Mouse (Mus musculus): ENCODE results near the gene Pnmal2. TPM values are rescaled to one million over a fixed set of nuclear protein-coding genes. Genes with fewer than 3 reads are reported as not detected.

Pnmal2 gene
- polyA plus RNA-seq, 1 experiment from 2014 or later = 4.0 TPM

DNA sequence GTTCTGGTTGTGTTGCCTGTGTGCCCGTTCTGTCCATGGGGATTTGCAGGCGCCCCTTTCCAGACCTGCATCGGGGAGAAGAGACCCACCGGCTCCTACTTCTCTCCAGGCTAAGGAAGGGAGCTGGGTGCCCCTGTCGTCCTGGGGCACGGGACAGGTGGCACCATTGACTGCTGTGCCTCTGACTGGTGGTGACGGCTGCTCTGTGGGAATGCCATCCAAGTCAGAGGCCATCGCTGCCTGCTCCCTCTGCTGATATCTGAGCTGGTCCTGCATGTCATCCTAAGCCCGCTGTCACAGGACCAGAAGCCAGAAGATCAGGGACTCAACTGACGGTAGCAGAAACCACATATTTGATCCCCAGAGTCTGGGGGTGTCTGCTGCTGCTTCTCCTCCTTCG is 35.6 kb upstream of the Pnmal2 start:
- Histone ChIP-seq H3K9ac (no peak overlapping the region), H3K27ac (replicated peaks) (no peak overlapping the region), H3K4me3 (no peak overlapping the region), H3K4me1 (peaks cover 59% of the 10 kb centered on the region), H3K27me3 (replicated peaks) (peaks cover 82% of the 10 kb centered on the region), H3K9me3 (no peaks in the 10 kb centered on the region), H3K36me3 (0 out of 2 replicates have a peak, but pooled peaks cover under 1% of the 10 kb centered on the region), H3K4me2 (no peak overlapping the region)
- 37% methylated on average over 11 of the region's 11 CpGs for WGBS
- no peak for ATAC-seq (ENCODE audit: extremely low read depth, insufficient number of reproducible peaks, low FRiP score, low TSS enrichment)

DNA sequence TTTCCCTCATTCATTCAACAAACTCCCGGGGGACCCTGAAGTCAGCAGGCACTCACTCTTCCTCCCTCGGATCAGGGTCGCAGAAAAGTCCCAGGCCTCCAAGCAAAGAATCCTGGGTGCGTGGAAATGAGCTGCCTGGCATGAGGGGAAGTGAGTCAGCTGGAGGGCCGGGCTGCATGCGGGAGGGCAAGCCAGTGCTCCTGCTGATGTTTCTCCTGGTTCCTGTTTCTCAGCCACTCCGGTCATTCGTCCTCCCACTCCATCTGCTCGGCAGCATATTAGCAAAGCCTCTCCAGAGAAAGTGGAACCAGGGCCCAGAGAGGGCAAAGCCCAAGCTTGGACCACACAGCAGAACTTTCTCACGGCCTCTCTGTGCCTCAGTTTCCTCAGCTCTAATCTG is 34.6 kb upstream of the Pnmal2 start:
- no peak overlapping the region for H3K4me3 ChIP-seq
- H3K27ac ChIP-seq (replicated peaks) = no peak overlapping the region
- peaks cover 52% of the 10 kb centered on the region for H3K4me1 ChIP-seq
- H3K9me3 ChIP-seq = no peaks in the 10 kb centered on the region
- peaks cover 11% of the 10 kb centered on the region for H3K36me3 ChIP-seq
- 32% methylated on average over 10 of the region's 10 CpGs for WGBS
- no peak overlapping the region for H3K9ac ChIP-seq
- peaks cover 74% of the 10 kb centered on the region for H3K27me3 ChIP-seq (replicated peaks)
- no peak for ATAC-seq (ENCODE audit: extremely low read depth, insufficient number of reproducible peaks, low FRiP score, low TSS enrichment)
- no peak overlapping the region for H3K4me2 ChIP-seq

DNA sequence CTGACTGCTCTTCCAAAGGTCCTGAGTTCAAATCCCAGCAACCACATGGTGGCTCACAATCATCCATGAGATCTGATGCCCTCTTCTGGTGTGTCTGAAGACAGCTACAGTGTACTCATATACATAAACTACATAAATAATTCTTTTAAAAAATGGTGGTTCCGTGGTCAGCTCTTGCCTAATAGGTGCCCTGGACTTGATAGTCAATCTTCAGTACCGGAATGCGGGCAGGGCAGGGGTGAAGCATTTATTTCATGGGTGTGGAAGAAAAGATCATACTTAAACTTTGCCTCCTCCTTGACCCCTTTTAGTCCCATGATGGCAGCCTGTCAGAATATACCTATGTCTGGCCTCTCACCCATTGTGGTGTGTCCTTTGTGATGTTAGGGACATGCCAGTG is 32.6 kb upstream of the Pnmal2 start:
- Histone ChIP-seq H3K4me1 (peaks cover 48% of the 10 kb centered on the region), H3K27me3 (replicated peaks) (peaks cover 58% of the 10 kb centered on the region), H3K4me3 (no peak overlapping the region), H3K9me3 (no peaks in the 10 kb centered on the region), H3K4me2 (no peak overlapping the region), H3K27ac (replicated peaks) (no peak overlapping the region), H3K9ac (no peak overlapping the region), H3K36me3 (peaks cover 31% of the 10 kb centered on the region)
- 83% methylated on average over 3 of the region's 3 CpGs for WGBS
- ATAC-seq (ENCODE audit: extremely low read depth, insufficient number of reproducible peaks, low FRiP score, low TSS enrichment) = no peak

DNA sequence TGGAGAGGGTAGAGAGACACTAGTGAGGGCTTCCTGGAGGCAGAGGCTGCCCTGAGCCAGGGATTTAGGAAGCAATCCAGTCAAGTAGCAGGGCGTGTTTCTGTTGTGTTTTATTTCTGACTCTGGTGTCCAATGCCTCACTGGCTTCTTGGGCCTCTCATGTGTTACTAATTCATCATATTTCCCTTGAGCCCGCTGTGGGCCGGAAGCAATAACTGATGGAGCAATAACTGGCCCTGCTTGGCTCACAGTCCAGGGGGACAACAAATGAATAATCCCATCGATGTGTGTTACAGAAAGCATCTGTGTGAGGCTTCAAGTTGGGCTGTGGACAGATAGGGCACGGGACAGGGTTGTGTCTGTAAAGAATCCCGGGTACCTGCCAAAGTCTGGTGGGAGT is 32.1 kb upstream of the Pnmal2 start:
- Histone ChIP-seq H3K36me3 (peaks cover 35% of the 10 kb centered on the region), H3K27me3 (replicated peaks) (peaks cover 53% of the 10 kb centered on the region), H3K27ac (replicated peaks) (no peak overlapping the region), H3K4me3 (no peak overlapping the region), H3K9me3 (no peaks in the 10 kb centered on the region), H3K9ac (no peak overlapping the region), H3K4me2 (no peak overlapping the region), H3K4me1 (peaks cover 49% of the 10 kb centered on the region)
- 79% methylated on average over 6 of the region's 6 CpGs for whole genome bisulfite sequencing
- ATAC-seq (ENCODE audit: extremely low read depth, insufficient number of reproducible peaks, low FRiP score, low TSS enrichment) = no peak

DNA sequence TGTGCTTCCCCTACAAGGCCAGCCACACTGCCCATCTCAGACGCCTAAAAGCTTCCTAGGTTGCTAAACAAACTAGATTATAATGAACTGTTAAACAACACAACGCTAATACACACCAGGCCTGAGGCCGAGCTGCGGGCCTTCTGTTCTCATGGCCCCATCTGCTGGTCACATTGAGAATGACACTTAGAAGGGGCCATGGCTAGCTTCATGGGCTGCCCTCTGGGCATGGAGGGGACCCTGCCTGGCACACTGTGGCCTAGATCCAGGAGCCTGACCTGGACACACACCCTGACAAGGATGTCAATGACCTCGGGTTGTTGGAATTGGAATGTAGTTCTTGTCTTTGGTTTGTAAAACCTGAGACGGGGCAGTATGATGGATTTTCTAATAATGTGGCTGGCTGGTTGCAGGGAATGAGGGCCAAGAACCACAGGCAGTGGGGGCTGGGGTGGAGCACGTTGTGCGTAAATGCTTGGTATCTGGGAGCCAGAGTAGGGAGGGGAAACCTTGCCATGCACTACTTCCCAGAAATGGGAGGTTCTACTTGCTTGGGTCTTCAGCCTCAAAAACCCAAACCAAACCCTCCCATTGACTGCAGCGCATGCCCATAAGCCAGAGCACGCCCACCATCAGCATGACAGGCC is 30.6 kb upstream of the Pnmal2 start:
- Histone ChIP-seq H3K4me1 (peaks cover 41% of the 10 kb centered on the region), H3K27me3 (replicated peaks) (peaks cover 42% of the 10 kb centered on the region), H3K9me3 (no peaks in the 10 kb centered on the region), H3K4me3 (no peak overlapping the region), H3K36me3 (peaks cover 51% of the 10 kb centered on the region), H3K9ac (no peak overlapping the region), H3K4me2 (no peak overlapping the region), H3K27ac (replicated peaks) (no peak overlapping the region)
- WGBS = 32% methylated on average over 10 of the region's 10 CpGs
- no peak for ATAC-seq (ENCODE audit: extremely low read depth, insufficient number of reproducible peaks, low FRiP score, low TSS enrichment)

DNA sequence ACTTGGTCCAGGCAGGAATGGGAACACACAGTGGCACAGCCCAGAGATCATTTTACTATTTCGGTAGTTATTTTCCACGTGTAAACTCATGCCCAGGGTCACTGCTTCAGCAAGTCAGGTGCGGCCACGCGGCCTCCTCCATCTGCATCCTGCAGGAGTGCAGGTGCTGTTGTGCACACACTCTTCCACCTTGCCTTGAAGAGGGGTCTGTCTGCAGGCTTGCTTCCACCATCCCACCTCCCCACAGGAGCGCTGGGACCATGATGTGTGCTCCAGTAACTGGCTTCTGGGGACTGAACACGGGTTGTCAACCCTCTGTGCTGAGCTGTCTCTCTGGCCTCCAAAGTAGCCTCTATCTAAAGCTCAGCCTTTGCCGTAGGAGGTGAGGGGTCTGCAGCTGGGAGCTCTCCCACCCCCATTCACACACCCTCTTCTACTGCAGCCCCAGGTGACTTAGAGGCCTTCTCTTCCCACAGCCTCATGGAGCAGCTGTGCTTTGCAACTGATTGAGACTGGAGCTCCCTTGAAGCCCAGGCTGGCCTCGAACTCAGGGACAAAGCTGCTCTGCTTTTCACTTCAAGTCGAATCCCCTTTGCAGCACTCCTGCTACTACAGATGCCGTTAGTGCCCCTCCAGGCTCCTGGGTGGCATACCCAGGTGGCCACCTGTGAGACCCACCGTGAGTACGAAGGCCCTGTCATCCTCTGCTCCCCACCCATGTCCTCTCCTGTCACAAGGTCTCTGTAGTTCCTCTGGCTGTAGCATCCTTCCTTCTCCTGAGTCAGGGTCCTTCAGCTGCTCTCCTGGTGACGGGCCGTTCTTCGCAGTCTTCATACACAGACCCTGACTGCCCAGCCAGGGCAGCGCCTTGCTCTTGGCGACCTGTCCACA is 29.8 kb upstream of the Pnmal2 start:
- ATAC-seq (ENCODE audit: extremely low read depth, insufficient number of reproducible peaks, low FRiP score, low TSS enrichment) = no peak
- Histone ChIP-seq H3K4me1 (peaks cover 39% of the 10 kb centered on the region), H3K27me3 (replicated peaks) (peaks cover 34% of the 10 kb centered on the region), H3K4me2 (no peak overlapping the region), H3K27ac (replicated peaks) (no peak overlapping the region), H3K9ac (no peak overlapping the region), H3K4me3 (no peak overlapping the region), H3K36me3 (peaks cover 59% of the 10 kb centered on the region), H3K9me3 (no peaks in the 10 kb centered on the region)
- 86% methylated on average over 18 of the region's 18 CpGs for WGBS

DNA sequence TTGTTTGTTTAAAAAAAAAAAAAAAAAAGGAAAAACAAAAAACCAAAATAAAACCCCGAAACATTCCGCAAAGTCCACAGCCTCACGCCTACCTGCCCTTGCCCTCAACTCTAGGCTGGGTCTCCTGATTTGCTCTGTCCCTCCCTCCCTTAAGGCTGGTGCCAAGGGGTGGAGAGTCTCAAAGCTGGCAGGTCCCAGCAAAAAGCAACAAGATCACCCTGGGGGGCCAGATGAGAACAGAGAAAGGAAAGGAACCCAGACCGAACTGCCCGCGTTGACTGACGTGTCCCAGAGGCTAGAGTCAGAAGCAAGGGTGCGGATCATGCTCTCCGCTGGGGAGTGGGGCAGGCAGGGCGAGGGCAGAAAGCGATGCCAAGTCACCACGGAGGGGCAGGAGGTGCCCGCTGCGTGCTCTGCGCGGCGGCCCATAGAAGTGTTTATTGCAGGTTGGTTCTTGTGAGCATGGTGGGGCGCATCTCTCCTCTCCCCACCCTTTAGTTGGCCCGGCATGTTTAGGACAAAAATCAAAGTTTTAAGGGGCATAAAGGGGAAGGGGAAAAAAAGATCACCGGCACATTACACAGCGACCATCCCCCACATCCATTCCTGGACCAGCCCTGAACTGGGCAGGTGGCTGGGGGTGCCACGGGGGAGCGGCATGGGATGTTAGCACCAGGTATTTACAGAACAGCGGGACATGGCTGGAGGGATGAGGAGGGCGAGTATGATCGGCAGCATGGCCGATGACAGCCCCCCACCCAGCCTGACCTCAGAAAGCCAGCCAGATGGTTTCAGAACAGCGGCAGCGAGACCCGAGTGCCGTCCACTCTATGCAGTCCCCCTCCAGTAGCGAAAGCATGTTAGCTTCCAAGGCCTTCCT is 28.8 kb upstream of the Pnmal2 start:
- no peak overlapping the region for H3K4me2 ChIP-seq
- H3K36me3 ChIP-seq = peaks cover 69% of the 10 kb centered on the region
- 87% methylated on average over 32 of the region's 32 CpGs for WGBS
- H3K9ac ChIP-seq = peak overlapping the region; percentile 40; the same call in 1 of the 2 replicates
- H3K4me1 ChIP-seq = peaks cover 44% of the 10 kb centered on the region
- H3K27me3 ChIP-seq (replicated peaks) = peaks cover 25% of the 10 kb centered on the region
- no peak overlapping the region for H3K4me3 ChIP-seq
- no peaks in the 10 kb centered on the region for H3K9me3 ChIP-seq
- ATAC-seq (ENCODE audit: extremely low read depth, insufficient number of reproducible peaks, low FRiP score, low TSS enrichment) = no peak
- no peak overlapping the region for H3K27ac ChIP-seq (replicated peaks)

DNA sequence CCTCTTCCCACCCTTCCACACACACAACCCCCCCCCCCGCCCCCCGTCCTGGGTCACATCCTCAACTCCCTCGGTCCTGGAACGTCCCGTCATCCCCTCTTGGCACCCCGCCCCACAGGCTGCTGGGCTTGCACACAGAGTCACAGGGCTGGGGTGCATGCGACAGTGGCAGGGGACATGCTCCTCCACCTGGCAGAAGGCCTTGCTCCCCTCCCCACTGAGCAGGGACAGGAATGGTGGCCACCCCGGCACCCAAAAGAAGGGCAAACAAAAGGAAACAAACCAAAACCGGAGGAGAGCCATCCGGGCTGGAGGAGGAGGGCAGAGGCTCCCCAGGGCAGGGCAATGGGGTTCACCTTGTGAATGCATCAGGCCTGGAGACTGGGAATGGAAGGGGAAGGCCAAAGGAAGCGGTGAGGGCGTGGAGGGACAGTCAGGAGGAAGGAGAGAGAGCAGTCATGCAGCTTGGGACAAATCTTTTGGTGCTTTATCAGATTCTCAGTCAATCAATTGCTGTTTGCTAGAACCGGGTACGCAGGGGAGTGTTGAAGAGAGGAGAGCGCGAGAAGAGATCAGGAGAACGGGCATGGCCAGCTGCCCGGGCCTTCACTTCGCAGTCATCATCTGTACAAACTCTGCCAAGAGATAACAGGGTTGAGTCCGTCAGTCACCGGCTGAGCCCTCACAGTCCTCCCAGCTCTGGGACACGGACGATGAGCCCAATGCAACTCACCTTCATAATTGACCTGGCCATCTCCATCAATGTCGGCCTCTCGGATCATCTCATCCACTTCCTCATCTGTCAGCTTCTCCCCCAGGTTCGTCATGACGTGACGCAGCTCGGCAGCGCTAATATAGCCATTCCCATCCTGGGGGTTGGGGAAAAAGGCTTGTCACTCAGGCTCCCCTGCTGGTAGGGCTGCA is 27.9 kb upstream of the Pnmal2 start:
- H3K27me3 ChIP-seq (replicated peaks) = peaks cover 16% of the 10 kb centered on the region
- H3K27ac ChIP-seq (replicated peaks) = no peak overlapping the region
- no peak for ATAC-seq (ENCODE audit: extremely low read depth, insufficient number of reproducible peaks, low FRiP score, low TSS enrichment)
- H3K4me2 ChIP-seq = no peak overlapping the region
- peaks cover 78% of the 10 kb centered on the region for H3K36me3 ChIP-seq
- no peaks in the 10 kb centered on the region for H3K9me3 ChIP-seq
- peaks cover 53% of the 10 kb centered on the region for H3K4me1 ChIP-seq
- H3K4me3 ChIP-seq = no peak overlapping the region
- H3K9ac ChIP-seq = peak overlapping the region; percentile 40; the same call in 1 of the 2 replicates
- 52% methylated on average over 30 of the region's 30 CpGs for WGBS

DNA sequence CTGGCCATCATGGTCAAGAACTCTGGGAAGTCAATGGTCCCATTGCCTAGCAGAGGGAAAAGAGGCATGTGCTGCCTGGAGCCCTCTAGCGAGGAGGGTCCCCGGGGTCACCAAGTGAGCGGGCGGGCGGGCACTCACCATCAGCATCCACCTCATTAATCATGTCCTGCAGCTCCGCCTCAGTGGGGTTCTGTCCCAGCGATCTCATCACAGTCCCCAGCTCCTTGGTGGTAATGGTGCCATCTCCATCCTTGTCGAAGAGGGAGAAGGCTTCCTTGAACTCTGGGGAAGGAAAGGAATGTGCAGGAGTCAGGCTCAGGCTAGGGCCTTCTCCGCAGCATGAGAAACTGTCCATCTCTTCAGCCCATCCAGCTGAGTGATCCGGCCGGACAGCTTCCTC is 27.0 kb upstream of the Pnmal2 start:
- ATAC-seq (ENCODE audit: extremely low read depth, insufficient number of reproducible peaks, low FRiP score, low TSS enrichment) = no peak
- Histone ChIP-seq H3K27ac (replicated peaks) (no peak overlapping the region), H3K4me3 (no peak overlapping the region), H3K4me2 (no peak overlapping the region), H3K27me3 (replicated peaks) (peaks cover 10% of the 10 kb centered on the region), H3K9ac (no peak overlapping the region), H3K4me1 (peaks cover 61% of the 10 kb centered on the region), H3K36me3 (peaks cover 79% of the 10 kb centered on the region), H3K9me3 (no peaks in the 10 kb centered on the region)
- WGBS = 67% methylated on average over 11 of the region's 11 CpGs

DNA sequence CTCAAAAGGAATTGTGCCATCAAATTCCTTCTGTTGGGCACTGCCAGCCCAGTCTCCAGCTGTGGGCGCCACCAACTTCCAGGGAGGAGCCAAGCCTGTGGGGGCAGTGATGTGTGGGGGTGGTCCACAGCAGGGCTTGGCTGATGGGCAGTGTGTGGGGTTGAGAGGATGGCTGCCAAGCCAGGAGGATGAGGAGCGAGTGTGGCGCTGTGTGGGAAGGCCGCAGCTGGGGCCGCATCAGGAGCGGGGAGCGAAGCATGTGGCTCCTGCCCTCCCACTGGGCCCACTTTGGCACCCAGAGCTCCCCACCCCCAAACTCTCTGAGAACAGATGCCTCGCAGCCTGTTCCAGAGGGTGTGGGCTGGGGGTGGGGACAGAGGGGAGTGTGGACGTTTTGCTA is 26.5 kb upstream of the Pnmal2 start:
- WGBS = 73% methylated on average over 9 of the region's 9 CpGs
- Histone ChIP-seq H3K9ac (no peak overlapping the region), H3K4me3 (no peak overlapping the region), H3K4me1 (peaks cover 67% of the 10 kb centered on the region), H3K27ac (replicated peaks) (no peak overlapping the region), H3K4me2 (no peak overlapping the region), H3K9me3 (no peaks in the 10 kb centered on the region), H3K36me3 (peaks cover 79% of the 10 kb centered on the region), H3K27me3 (replicated peaks) (peaks cover 4% of the 10 kb centered on the region; the same call in 1 of the 2 replicates)
- no peak for ATAC-seq (ENCODE audit: extremely low read depth, insufficient number of reproducible peaks, low FRiP score, low TSS enrichment)
